In the genomic region with DNA sequence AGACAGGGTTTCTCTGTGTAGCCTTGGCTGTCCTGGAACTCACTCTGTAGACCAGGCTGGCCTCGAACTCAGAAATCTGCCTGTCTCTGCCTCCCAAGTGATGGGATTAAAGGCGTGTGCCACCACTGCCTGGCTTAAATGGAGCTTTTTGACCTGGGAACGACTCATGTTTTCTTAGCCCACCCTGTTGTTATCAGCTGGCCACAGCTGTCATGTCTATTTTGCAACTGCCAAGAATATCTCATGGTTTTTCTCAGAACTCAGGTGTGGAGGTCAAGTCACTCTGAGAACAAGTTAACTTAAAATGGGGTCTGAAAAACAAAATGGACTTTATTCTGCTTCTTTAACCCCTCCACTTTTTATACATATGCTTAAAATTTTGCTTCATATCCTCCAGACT, we compare ENCODE assay signal across 8 mouse cellular contexts.
DNase-seq lines count a peak whose midpoint lies in the region; ATAC-seq and TF ChIP-seq lines count a peak whose summit lies in the region.
"Not testable (repeated sequence)": the region's sequence is repeated elsewhere in the genome, so short reads cannot be mapped to it uniquely, and the experiment has no call there.

No protein-coding gene starts in this region.

- TF ChIP-seq POLR2A in CH12.LX (IDR thresholded peaks at IDR 0.05; ENCODE audit: low read depth, low read length) = not testable (repeated sequence)

- in situ Hi-C loops in CH12.LX (cut with MboI; ENCODE audit: low pct_ligation_motif_present, low pct_unique_long_range_greater_than_20kb, low sequenced_read_pairs) = not testable (repeated sequence)

- not testable (repeated sequence) for H3K27me3 ChIP-seq in CH12.LX (replicated peaks); heart, embryonic 10.5 days (ENCODE audit: insufficient read depth, poor library complexity, severe bottlenecking); kidney, postnatal 0 days (ENCODE audit: insufficient read depth, low read length); liver, postnatal 0 days (ENCODE audit: insufficient read depth, low read length); stomach, embryonic 16.5 days (ENCODE audit: control insufficient read depth, insufficient read depth, low read length)

- not testable (repeated sequence) for DNase-seq in CH12.LX (ENCODE audit: extremely low read depth); kidney, postnatal 0 days (ENCODE audit: low spot score)
- peak; percentile 78 for DNase-seq in c-Kit-positive CD71-positive TER-119-negative erythroid progenitor cells, embryonic 14.5 days (ENCODE audit: low read depth)
- DNase-seq in heart, embryonic 10.5 days (ENCODE audit: low spot score) = peak; percentile 78
- peak; percentile 55 for DNase-seq in liver, postnatal 0 days

- not testable (repeated sequence) for TF ChIP-seq EP300 in CH12.LX (IDR thresholded peaks at IDR 0.05; ENCODE audit: low read length)
- peak; percentile 96 for TF ChIP-seq EP300 in liver, postnatal 0 days (IDR thresholded peaks at IDR 0.05; ENCODE audit: low read depth)

- not testable (repeated sequence) for TF ChIP-seq RAD21 in CH12.LX (IDR thresholded peaks at IDR 0.05; ENCODE audit: low read depth, low read length)

- TF ChIP-seq CTCF in CH12.LX (conservative IDR thresholded peaks at IDR 0.05 in 1 of 2, IDR thresholded peaks at IDR 0.05 in 1 of 2; ENCODE audit: low read depth in 2 of 2, low read length in 2 of 2); kidney, postnatal 0 days (IDR thresholded peaks at IDR 0.05; ENCODE audit: low read depth); liver, postnatal 0 days (IDR thresholded peaks at IDR 0.05; ENCODE audit: low read depth): not testable (repeated sequence)

- H3K79me2 ChIP-seq in CH12.LX (replicated peaks; ENCODE audit: control insufficient read depth, extremely low read depth, insufficient read depth, poor library complexity, severe bottlenecking) = not testable (repeated sequence)

- 58% methylated on average over 3 of the region's 3 CpGs for WGBS in heart, embryonic 10.5 days
- WGBS in kidney, postnatal 0 days = 69% methylated on average over 3 of the region's 3 CpGs
- WGBS in liver, postnatal 0 days (ENCODE audit: insufficient replicate concordance) = 60% methylated on average over 3 of the region's 3 CpGs
- 46% methylated on average over 3 of the region's 3 CpGs for WGBS in stomach, embryonic 16.5 days

- peak overlapping the region in 1 of 3 experiments; percentile 58 for H3K4me3 ChIP-seq in CH12.LX (replicated peaks in 1 of 3; ENCODE audit: low read depth in 2 of 3, low read length in 2 of 3, poor library complexity in 1 of 3)
- H3K4me3 ChIP-seq in heart, embryonic 10.5 days = not testable (repeated sequence)
- peak overlapping the region; percentile 25 for H3K4me3 ChIP-seq in kidney, postnatal 0 days (replicated peaks; ENCODE audit: low read depth, low read length)
- peak overlapping the region; percentile 44 for H3K4me3 ChIP-seq in liver, postnatal 0 days (ENCODE audit: low read depth, low read length)
- H3K4me3 ChIP-seq in stomach, embryonic 16.5 days (replicated peaks; ENCODE audit: low read length) = peak overlapping the region; percentile 35; the same call in 1 of the 2 replicates

- peak overlapping the region; percentile 36 for H3K9ac ChIP-seq in CH12.LX (ENCODE audit: insufficient read depth, low read depth)
- H3K9ac ChIP-seq in kidney, postnatal 0 days (ENCODE audit: low read depth, low read length); liver, postnatal 0 days (replicated peaks); stomach, embryonic 16.5 days (ENCODE audit: low read length): not testable (repeated sequence)

- H3K36me3 ChIP-seq in CH12.LX (replicated peaks in 1 of 2; ENCODE audit: control insufficient read depth in 1 of 2, insufficient read depth in 1 of 2, low read length in 1 of 2); heart, embryonic 10.5 days; kidney, postnatal 0 days (ENCODE audit: insufficient read depth, low read length); liver, postnatal 0 days (replicated peaks; ENCODE audit: insufficient read depth, low read length); stomach, embryonic 16.5 days (ENCODE audit: control insufficient read depth, insufficient read depth, low read length): not testable (repeated sequence)

- dilution Hi-C loops in CH12.LX (cut with MboI; ENCODE audit: extremely low pct_ligation_motif_present, extremely low pct_unique_long_range_greater_than_20kb, low sequenced_read_pairs) = not testable (repeated sequence)

- peaks cover 0 to 10% of the 10 kb centered on the region in 2 experiments; a peak in 2 of 4 replicates for H3K4me1 ChIP-seq in CH12.LX (ENCODE audit: control insufficient read depth in 1 of 2, insufficient read depth in 2 of 2)
- H3K4me1 ChIP-seq in heart, embryonic 10.5 days; kidney, postnatal 0 days (replicated peaks; ENCODE audit: insufficient read depth, low read length); stomach, embryonic 16.5 days (ENCODE audit: control insufficient read depth, insufficient read depth, low read length): not testable (repeated sequence)
- H3K4me1 ChIP-seq in liver, postnatal 0 days (ENCODE audit: insufficient read depth) = peaks cover 14% of the 10 kb centered on the region

- H3K9me3 ChIP-seq in CH12.LX (replicated peaks; ENCODE audit: low read length); heart, embryonic 10.5 days; kidney, postnatal 0 days (replicated peaks; ENCODE audit: low read length); liver, postnatal 0 days (ENCODE audit: low read length); stomach, embryonic 16.5 days (replicated peaks; ENCODE audit: control insufficient read depth, low read length): not testable (repeated sequence)

- H3K4me2 ChIP-seq in CH12.LX (ENCODE audit: insufficient read depth, low read depth, poor library complexity, severe bottlenecking); stomach, embryonic 16.5 days (ENCODE audit: low read depth, low read length): not testable (repeated sequence)
- H3K4me2 ChIP-seq in kidney, postnatal 0 days (ENCODE audit: low read length) = peak overlapping the region; percentile 55
- peak overlapping the region; percentile 73 for H3K4me2 ChIP-seq in liver, postnatal 0 days (ENCODE audit: low read depth, low read length)

- peak; percentile 23 to 43; a peak in 3 of 4 replicates for ATAC-seq in hematopoietic stem cell, adult 5-6 weeks (replicated peaks in 1 of 2; ENCODE audit: insufficient read depth in 1 of 2, low FRiP score in 2 of 2, low TSS enrichment in 1 of 2, low read depth in 1 of 2, poor library complexity in 2 of 2, severe bottlenecking in 2 of 2)
- ATAC-seq in kidney, postnatal 0 days (replicated peaks; ENCODE audit: low FRiP score, low read depth); stomach, embryonic 16.5 days (ENCODE audit: insufficient read depth, low FRiP score): not testable (repeated sequence)
- peak; percentile 95 for ATAC-seq in liver, postnatal 0 days
- peak; percentile 94 for ATAC-seq in megakaryocyte-erythroid progenitor cell, adult 5-6 weeks (replicated peaks; ENCODE audit: low FRiP score, low TSS enrichment, poor library complexity, severe bottlenecking)

- H3K27ac ChIP-seq in CH12.LX (ENCODE audit: insufficient read depth, low read depth); heart, embryonic 10.5 days; kidney, postnatal 0 days; stomach, embryonic 16.5 days (ENCODE audit: low read length): not testable (repeated sequence)
- H3K27ac ChIP-seq in liver, postnatal 0 days (ENCODE audit: low read depth) = peak overlapping the region; percentile 86

TF ChIP-seq in CH12.LX, 34 proteins besides CTCF, POLR2A, EP300 and RAD21:
- peak; percentile 50; the same call in 1 of the 2 replicates for TF ChIP-seq ZNF384 (IDR thresholded peaks at IDR 0.05; ENCODE audit: low read depth, low read length)
